Mouse (Mus musculus): ENCODE measurements around the gene Sat1. TPM values are rescaled to one million over a fixed set of nuclear protein-coding genes. Genes with fewer than 3 reads are reported as not detected.
"Not testable (repeated sequence)": the region's sequence is repeated elsewhere in the genome, so short reads cannot be mapped to it uniquely, and the experiment has no call there.

The Sat1 gene
- 40.0 and 65.8 TPM in 2 replicates for polyA plus RNA-seq (2012; rRNA removed)

DNA sequence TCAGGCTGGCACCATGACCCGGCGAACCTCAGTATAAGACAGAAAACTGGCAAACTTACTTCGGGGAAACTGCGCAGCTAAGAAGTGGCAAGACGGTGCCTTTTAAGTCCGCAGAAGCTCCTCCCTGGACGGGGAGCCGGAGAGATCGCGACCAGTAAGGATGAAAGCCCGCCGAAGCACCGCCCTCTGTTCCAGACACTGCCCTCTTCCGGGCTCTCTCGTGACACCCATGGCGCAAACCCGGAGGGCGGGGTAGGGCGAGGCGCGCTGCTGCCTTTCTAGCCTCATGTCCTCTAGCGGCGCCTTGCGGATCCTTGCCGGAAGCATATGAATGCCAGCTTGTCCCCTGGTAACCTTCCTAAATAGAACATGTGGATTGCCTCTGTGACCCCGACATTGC, at the start of gene Sat1:
TSS of gene Sat1 (minus strand) at position 179 of the 400 bp plus-strand sequence.
- Histone ChIP-seq H3K4me3 (replicated peaks; ENCODE audit: extremely low read depth, low read depth, low read length) (peak within 1 kb of the TSS; percentile 56), H3K4me1 (ENCODE audit: control insufficient read depth, insufficient read depth, low read length) (peaks cover 4% of the 10 kb centered on the region)
- peak; percentile 61 for TF ChIP-seq CTCF (IDR thresholded peaks at IDR 0.05; ENCODE audit: insufficient read depth, low read length)
- peak; percentile 76; the same call in 1 of the 2 replicates for TF ChIP-seq POLR2A (IDR thresholded peaks at IDR 0.05; ENCODE audit: borderline replicate concordance, extremely low read depth, low read depth, low read length)
- peak; percentile 85 for DNase-seq
- 22% methylated on average over 26 of the region's 26 CpGs for WGBS

DNA sequence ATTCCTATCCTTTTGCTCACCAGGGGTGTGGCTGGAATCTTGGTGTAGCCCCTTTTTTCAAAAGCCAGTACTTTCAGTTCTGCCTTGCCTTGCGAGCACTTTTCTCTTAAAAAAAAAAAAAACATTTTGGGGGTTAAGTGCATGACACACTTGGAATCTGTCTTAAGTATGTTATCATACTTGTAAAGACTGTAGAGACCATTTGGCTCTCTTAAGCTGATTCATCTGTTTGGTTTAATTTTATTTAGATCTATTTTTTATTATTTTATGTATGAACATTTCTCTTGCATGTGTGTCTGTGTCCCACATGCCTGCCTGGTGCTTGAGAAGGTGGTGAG, 46.6 kb upstream of the Sat1 start:
- no peak for DNase-seq
- WGBS: 45% methylated on average over 1 of the region's 1 CpGs
- peak overlapping the region; percentile 96 for H3K4me3 ChIP-seq (replicated peaks; ENCODE audit: extremely low read depth, low read depth, low read length)
- no peak for TF ChIP-seq CTCF (IDR thresholded peaks at IDR 0.05; ENCODE audit: insufficient read depth, low read length)
- no peak for TF ChIP-seq POLR2A (IDR thresholded peaks at IDR 0.05; ENCODE audit: borderline replicate concordance, extremely low read depth, low read depth, low read length)
- no peaks in the 10 kb centered on the region; the same call in 1 of the 2 replicates for H3K4me1 ChIP-seq (ENCODE audit: control insufficient read depth, insufficient read depth, low read length)

DNA sequence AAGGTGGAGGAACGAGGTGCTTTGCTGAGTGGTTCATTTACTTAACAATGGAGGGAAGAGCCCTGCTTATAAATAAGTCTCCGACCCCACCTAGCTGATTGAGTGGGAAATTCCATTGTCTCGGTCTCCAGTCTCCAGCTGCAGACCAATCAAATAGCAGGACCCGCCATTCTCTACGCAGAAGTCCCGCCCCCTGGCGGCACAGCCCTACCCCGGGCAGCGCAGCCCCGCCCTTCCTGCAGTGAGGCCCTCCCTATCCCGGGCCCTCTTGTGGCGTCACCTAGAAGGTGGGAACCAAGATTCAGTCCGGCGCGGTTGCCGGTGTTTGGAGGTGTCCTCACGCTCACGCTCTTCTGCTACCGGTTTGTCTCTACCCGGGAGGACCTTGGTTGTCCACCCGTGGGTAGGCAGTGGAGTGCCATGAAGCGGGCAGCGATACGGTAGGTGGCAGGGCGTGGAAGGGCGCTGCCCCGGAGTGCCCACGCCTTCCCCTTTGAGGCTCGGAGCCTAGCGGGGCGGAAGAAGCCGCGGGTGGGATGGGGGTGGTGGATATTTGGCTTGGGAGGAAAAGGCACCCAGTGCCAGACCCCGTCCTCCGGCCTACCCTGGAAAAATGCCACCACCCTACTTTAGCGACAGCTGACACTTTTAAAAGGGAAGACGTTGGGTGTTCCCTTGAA, 46.1 kb upstream of the Sat1 start, which contains the start of gene Acot9:
TSS of gene Acot9 (plus strand) at position 209 of the 680 bp plus-strand sequence.
- peak; percentile 81 for DNase-seq
- Histone ChIP-seq H3K4me3 (replicated peaks; ENCODE audit: extremely low read depth, low read depth, low read length) (peak within 1 kb of the TSS; percentile 96), H3K4me1 (ENCODE audit: control insufficient read depth, insufficient read depth, low read length) (no peaks in the 10 kb centered on the region; the same call in 1 of the 2 replicates)
- WGBS: 27% methylated on average over 37 of the region's 37 CpGs
- peak; percentile 97 for TF ChIP-seq POLR2A (IDR thresholded peaks at IDR 0.05; ENCODE audit: borderline replicate concordance, extremely low read depth, low read depth, low read length)
- no peak for TF ChIP-seq CTCF (IDR thresholded peaks at IDR 0.05; ENCODE audit: insufficient read depth, low read length)

DNA sequence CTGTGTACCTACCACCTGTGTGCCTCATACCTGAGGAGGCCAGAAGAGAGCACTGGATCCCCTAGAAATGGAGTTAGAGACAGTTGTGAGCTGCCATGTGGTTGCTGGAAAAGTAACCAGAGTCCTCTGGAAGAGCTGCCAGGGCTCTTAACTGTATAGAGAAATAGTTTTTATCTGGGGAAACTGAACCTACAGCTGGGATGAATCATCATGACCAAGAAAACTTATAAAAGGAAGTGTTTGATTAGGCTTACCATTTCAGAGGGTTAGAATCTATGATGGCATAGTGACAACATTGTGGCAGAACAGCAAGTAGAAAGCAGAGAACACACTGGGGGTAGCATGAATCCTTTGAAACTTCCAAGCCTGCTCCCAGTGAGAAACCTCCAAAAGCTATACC, 40.6 kb upstream of the Sat1 start:
- no peak for TF ChIP-seq CTCF (IDR thresholded peaks at IDR 0.05; ENCODE audit: insufficient read depth, low read length)
- TF ChIP-seq POLR2A (IDR thresholded peaks at IDR 0.05; ENCODE audit: borderline replicate concordance, extremely low read depth, low read depth, low read length): no peak
- Histone ChIP-seq H3K4me3 (replicated peaks; ENCODE audit: extremely low read depth, low read depth, low read length) (no peak overlapping the region), H3K4me1 (ENCODE audit: control insufficient read depth, insufficient read depth, low read length) (no peaks in the 10 kb centered on the region)
- DNase-seq: no peak

DNA sequence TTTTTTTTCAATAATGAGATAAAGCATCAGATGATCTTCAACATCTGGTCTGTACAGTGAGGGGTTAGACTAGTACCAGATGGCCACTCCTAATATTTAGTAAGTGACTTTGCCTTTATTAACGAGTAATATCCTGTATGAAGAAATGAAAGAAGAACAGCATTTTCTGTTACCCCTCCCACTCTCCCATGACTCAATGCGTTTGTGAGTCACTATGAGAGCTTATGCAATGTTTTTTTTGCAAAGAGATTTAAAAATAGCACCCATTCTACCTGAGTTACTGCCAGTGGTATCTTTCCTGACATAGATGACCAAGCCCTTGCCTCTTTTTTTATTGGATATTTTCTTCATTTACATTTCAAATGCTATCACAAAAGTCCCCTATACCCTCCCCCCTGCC, 2.0 kb upstream of the Sat1 start:
- WGBS: 34% methylated on average over 2 of the region's 2 CpGs
- Histone ChIP-seq H3K4me1 (ENCODE audit: control insufficient read depth, insufficient read depth, low read length) (peaks cover 4% of the 10 kb centered on the region), H3K4me3 (replicated peaks; ENCODE audit: extremely low read depth, low read depth, low read length) (no peak overlapping the region)
- no peak for TF ChIP-seq POLR2A (IDR thresholded peaks at IDR 0.05; ENCODE audit: borderline replicate concordance, extremely low read depth, low read depth, low read length)
- TF ChIP-seq CTCF (IDR thresholded peaks at IDR 0.05; ENCODE audit: insufficient read depth, low read length): no peak
- no peak for DNase-seq

DNA sequence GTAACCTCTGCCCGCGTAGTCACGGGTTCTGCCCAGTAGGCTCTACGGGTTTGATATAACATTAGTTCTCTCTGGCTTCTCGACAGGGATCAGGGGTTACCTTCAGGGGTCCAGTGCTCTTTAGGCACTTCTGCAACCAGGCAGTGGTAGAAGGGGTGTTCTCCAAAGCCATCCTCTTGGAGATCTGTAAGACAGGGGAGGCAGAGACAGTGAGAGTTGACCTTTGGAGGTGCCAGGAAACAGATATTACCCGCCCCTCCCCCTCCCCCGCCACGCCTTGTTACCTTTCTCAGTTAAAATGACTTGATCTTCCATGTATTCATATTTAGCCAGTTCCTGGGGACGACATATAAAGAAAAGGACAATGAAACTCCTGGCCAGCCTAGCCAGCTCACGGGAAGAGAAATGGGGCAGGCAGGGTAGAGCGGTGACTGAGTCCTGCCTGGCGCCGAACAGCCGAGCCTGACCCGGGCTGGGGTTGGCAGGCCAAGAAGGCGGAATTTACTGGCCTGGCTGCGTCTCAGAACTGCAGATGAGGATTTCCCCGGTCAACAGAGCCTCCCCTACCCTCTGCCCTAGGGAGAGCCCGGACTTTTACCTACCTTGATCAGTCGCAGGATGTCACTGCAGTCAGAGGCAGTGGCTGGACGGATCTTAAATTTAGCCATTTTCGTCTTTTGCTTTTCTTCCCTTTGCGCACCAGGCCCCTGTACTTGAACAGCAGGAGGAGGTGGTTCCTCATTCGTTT, 574 bp downstream of the Sat1 start:
- TF ChIP-seq POLR2A (IDR thresholded peaks at IDR 0.05; ENCODE audit: borderline replicate concordance, extremely low read depth, low read depth, low read length): peak; percentile 1; the same call in 1 of the 2 replicates
- no peak for TF ChIP-seq CTCF (IDR thresholded peaks at IDR 0.05; ENCODE audit: insufficient read depth, low read length)
- DNase-seq: peak; percentile 48
- peak overlapping the region; percentile 56 for H3K4me3 ChIP-seq (replicated peaks; ENCODE audit: extremely low read depth, low read depth, low read length)
- 35% methylated on average over 24 of the region's 24 CpGs for WGBS
- H3K4me1 ChIP-seq (ENCODE audit: control insufficient read depth, insufficient read depth, low read length): peaks cover 4% of the 10 kb centered on the region

DNA sequence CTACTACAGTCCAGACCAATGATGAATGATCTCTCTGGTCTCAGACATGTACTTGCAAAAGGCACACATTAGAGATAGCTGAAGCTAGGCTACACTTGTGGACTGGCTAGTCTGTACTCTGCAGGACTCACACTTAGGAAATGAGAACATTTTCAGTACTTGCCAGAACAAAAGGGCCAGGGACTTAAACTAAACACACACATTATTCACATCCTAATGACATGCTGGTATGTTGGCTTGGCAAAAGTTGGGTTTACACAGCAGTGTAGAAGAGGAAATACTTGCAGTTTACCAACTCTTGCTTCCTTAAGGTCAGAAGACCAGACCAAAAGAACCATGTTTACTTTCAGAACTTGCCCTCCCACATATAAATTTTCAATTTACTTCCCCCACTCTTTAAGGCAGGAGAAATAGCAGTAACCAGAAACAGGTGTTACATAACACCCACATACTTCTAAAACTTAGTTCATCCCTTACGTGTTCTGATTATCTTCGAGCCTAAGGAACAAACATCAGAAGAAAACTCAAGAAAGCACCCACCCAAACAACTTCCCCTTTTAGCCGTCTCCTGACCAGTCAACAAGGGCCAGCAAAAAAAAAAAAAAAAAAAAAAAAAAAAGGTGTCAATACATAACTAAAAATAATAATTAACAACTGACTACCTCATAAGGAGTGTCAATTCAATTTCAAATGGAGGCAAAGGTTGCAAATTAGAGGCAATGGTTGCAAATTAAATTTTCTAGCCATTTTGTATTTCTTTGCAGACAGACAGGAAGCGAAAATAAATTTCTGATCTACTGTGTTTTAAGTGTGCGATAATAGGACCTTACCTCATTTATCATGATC, 1.7 kb downstream of the Sat1 start:
- no peak for DNase-seq
- Histone ChIP-seq H3K4me3 (replicated peaks; ENCODE audit: extremely low read depth, low read depth, low read length) (peak overlapping the region; percentile 56), H3K4me1 (ENCODE audit: control insufficient read depth, insufficient read depth, low read length) (peaks cover 4% of the 10 kb centered on the region)
- TF ChIP-seq POLR2A (IDR thresholded peaks at IDR 0.05; ENCODE audit: borderline replicate concordance, extremely low read depth, low read depth, low read length): no peak
- no peak for TF ChIP-seq CTCF (IDR thresholded peaks at IDR 0.05; ENCODE audit: insufficient read depth, low read length)
- 49% methylated on average over 5 of the region's 5 CpGs for WGBS

DNA sequence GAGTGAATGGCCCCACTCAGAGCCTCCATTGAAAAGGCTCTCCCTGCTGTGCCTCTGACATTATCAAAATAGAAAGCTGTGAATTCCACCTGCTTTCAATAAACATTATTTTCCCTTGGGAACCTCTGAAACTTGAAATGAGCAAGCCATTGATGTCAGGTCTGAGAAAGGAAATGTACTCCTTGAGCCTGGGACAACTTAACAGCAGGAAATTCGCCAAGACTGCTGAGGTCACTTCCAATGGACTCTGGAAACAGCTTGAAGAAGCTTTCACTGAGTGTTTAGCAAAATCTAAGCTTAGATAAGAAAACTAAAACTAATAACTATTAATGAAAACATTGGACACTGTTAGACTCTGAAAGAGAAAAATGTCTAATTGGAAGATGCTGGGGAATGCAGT, 7.6 kb downstream of the Sat1 start:
- H3K4me3 ChIP-seq (replicated peaks; ENCODE audit: extremely low read depth, low read depth, low read length): no peak overlapping the region
- TF ChIP-seq CTCF (IDR thresholded peaks at IDR 0.05; ENCODE audit: insufficient read depth, low read length): no peak
- no peak for TF ChIP-seq POLR2A (IDR thresholded peaks at IDR 0.05; ENCODE audit: borderline replicate concordance, extremely low read depth, low read depth, low read length)
- WGBS: 17% methylated on average over 1 of the region's 1 CpGs
- DNase-seq: no peak
- peaks cover 2% of the 10 kb centered on the region; the same call in 1 of the 2 replicates for H3K4me1 ChIP-seq (ENCODE audit: control insufficient read depth, insufficient read depth, low read length)

DNA sequence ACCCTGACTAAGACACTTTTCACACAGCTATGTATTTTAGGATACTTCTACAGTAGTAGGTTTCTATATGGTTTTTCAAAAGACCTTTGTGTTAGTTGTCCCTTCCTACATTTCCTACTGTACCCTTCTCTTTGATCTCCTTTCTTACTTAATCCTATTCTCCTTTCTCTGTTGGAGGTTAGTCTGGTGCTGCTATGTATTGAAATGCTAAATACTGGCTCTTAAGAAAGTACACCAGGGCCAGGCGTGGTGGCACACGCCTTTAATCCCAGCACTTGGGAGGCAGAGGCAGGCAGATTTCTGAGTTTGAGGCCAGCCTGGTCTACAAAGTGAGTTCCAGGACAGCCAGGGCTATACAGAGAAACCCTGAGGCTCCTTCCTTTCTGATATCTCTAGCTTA, 10.8 kb downstream of the Sat1 start:
- not testable (repeated sequence) for DNase-seq; H3K4me1 ChIP-seq (ENCODE audit: control insufficient read depth, insufficient read depth, low read length); H3K4me3 ChIP-seq (replicated peaks; ENCODE audit: extremely low read depth, low read depth, low read length)
- WGBS: 93% methylated on average over 2 of the region's 2 CpGs

Data from lung, adult 2 months (tissue).